Mouse (Mus musculus): ENCODE measurements around the gene Ank.

Gene Ank

DNA sequence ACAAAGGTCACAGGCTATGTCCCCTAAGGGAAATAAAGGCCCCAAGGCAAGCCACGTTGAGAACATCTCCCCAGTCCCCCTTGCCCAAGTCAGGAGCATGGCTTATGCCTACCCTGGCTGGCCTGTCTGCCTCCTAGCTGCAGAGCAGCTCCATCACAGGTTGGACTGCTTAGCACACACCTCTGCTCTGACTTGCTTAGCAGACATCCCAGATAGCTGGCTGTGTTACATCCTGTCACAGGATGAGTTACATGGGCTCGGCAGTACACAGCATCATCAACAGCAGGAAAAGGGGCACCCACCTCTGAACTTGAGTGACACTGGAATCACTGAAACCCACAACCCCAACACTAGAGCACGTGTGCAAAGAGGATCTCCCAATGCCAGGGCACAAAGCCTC, 138.8 kb downstream of the Ank start:
- no peak for DNase-seq

DNA sequence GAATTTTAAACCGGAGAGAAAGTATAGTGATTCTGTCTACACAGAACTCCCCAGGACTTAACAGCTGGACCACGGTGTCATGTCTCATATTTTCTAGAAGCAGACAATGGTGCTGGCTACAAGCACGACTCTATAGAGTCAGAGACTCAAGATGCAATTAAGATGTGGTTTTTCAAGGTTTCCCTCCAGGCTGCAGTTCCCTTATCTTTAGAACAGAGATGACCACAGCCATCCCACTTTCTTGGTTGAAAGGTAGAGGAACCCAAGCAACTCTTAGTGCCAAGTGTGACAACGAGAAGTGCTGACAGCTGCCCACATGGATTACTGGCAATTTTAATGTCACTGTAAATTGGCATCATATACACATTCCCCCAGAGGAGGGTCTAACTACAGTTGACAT, 143.1 kb downstream of the Ank start:
- no peak for DNase-seq

DNA sequence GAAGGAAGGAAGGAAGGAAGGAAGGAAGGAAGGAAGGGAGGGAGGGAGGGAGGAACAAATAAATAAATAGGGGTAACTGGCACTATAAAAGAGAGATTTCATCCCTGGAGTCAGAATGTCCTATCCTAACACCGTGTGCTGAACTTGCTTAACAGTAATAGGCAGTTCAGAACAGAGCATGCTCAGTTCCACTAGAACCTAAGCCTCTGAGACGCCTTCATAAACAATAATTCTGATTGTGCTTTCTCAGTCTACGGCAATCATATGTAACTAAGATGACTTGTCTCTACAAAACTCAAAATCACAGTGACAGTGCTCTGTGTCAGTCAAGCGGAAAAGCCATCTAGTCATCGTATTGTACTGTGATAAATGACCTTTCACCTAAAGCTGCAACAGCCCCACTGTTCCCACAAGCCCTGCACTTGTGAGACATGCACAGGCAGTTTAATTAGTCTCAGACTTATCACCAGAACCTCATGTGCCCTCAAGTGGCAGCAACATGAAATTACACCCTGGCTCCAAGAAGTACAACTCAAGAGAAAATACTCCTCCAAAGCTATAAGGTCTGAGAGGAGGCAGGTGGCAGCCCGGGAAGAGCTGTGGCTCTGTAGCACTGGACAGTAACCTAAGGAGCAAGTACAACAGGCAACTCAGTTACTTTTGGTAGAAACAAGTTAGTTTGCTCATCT, 146.2 kb downstream of the Ank start:
- peak; percentile 56 to 78 for DNase-seq

DNA sequence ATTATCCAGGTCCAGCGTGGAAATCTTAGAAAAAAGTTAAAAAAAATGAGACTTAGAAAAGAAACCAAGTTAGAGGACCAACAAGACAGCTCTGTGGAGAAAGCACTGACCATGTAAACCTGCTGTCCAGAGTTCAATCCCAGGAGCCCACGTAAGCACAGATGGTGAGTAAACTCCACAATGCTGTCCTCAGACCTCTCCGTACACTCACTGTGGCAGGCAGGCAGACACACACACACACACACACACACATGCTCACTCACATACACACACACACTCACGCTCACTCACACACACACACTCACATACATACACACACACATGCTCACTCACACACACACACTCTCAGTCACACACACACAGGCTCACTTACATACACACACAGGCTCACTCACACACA, 146.8 kb downstream of the Ank start:
- no peak for DNase-seq

DNA sequence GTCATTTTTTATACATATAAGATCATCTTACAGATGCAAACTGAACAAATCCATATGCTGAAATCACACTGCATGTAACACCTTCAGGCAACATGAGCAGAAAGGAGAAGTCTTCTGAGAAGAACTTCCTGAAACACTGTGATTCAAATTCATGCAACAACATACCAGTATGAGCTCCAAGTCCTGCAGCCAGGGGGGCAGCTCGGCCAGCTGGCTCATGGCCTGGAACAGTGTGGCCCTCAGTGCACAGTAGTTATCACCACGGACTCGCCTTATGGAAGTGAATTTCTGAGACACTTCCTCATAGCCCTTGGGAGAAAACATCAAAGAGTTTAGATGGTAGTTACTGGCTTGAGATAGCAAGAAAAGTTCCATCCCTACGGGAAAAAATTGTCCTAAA, 149.7 kb downstream of the Ank start:
- DNase-seq = peak; percentile 33 to 35

DNA sequence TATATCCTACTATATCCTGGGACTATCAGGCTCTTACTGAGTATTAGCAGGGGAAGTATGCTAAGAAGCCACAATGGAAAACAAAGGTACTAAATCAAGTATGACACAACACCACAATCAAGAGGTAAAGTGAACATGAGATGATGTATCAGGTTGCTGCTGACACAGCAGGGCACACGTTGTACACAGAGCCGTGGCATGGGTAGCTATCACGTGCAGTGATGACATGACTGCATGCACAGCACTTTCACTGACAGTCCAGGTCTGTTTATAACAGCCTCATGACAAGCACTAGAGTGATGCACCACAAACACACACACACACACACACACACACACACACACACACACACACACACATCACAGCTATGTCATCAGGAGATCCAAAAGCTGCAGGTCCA, 150.8 kb downstream of the Ank start:
- DNase-seq = no peak

DNA sequence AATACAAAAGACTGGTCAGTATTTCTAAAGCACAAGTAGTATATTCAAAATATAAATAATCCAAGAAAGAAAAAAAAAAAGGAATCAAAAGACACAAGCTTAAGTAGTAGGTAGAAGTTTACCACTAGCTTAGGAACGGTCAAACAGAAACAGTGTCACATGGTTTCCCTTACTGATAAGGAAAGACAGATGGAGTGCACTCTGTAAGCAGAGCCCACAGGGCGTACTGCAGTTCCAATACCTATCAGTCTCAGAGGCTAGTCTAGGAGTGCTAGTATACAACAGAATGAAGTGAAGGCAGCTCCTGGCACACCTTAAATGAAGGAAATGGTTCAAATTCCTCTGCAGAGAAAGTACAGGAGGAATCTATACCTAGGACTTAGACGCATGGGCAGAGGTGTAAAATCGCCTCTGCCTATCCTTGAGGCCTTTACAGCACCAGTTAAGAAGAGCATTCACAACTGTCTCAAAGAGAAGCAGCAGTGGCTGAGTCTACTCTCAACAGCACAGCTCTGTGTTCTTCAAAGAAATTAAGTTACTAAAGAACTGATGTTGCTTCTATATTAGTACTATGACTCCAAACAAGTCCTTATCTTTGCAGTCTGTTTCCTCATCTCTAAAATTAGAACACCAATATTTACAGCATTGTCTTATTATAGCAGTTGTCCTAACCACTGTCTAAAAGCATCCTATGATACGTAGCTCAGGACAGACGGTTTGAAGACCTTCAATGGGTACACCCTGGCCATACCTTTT, 152.5 kb downstream of the Ank start:
- no peak for DNase-seq

DNA sequence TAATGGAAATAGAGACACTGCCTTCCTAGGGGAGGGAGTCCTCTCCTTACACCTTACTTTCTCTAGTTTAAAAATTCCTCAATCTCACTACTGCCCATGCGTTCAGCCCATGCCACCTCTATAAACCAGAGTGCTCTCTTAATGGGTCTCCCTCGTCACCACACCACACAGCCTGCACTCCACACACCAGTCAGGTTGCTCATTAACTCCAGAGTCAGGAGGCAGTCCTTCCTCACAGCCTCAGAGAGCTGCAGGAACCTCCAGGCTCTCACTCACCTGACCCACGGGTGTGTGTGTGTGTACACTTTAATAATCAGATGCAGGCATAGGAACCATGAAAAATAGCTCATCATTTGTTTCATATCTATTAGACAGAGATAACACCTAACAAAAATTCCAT, 153.2 kb downstream of the Ank start:
- DNase-seq = peak; percentile 73 to 80

DNA sequence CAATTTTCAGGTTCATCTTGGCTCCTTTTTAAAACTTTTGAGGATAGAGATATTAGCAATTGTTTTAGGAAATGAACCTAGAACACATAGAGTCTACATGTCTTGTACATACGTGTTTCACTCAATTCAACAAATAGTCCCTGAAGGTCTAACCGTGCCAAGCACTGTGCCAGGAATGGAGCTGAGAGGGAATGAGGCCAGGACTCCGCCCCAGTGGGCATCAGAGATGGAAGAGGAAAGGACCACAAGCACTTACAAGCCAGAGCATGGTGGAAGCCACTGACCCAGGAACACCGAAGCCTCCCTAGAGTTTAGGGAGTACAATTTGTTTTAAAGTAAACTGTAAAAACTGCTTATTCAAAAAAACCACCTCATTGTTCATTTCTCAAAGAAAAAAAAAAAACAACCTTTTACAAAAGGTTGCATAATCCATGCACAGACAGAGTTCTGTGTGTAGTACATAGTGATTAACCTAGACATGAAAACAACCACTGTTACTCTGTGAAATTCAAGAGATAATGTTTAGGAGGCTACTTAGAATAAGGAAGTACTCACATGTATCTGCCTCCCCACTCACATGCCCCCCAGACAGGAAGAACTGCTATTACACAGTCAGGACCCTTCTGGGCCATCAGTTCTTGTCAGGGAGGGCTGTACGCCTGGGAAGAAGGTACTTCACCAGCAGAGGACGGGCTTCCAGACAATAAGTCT, 154.2 kb downstream of the Ank start:
- peak; percentile 36 to 58 for DNase-seq

DNA sequence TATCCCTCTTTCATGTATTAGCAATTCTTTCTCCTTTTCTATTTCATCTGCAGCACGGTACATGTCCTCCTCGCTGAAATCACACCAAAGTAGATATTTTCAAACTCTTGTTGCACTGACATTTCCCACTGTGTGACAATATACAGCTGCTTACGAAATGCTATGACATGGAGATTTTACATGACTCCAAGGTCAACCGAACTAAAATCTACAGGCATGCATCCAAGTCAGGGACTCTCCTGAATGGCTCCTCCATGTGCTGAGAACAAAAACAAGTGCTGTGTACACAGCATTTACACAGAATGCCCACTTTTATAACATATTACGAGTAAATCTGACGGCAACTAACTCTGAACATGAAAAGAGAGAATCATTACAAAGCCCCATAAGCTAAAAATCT, 156.8 kb downstream of the Ank start:
- DNase-seq = no peak

DNA sequence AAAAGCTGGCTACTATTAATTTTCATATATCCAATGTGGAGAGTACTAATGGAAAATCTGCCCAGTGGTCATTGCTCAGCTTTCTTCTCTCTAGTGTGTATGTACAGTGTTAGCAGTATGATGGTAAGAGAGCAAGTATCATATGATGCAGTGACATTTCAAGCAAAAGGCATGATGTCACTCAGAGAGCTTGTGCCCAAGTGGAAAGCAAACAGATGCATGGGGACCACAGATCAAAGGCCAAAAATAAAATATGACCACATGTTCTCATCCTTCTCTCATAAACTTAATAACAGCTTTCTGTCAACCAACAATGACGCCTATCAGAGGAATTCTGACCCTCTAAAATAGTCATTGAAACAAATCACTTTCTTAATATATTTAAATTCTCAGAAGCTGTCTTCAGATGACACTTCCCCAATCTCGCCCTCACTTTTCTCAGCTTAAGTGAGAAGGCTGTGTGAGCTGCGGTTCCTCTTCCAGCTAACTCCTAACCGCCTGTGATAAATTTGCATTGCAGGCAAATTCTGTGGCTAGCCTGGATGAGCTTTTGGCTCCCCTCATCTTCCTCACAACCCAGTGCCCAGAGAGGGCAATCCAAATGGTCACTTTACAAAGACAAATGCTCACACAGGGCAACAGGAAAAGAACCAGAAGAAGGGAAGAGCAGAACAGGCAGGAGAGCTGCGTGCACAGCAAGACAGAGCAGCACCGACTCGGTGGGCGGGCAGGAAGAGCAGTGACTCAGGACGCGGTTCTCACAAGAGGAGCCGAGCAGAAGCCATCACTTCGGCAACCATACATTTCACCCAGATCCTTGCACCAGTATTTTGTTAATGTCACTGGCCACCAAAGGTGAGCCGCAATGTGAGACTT, 158.8 kb downstream of the Ank start:
- peak in 1 of 2 experiments; percentile 15 for DNase-seq

DNA sequence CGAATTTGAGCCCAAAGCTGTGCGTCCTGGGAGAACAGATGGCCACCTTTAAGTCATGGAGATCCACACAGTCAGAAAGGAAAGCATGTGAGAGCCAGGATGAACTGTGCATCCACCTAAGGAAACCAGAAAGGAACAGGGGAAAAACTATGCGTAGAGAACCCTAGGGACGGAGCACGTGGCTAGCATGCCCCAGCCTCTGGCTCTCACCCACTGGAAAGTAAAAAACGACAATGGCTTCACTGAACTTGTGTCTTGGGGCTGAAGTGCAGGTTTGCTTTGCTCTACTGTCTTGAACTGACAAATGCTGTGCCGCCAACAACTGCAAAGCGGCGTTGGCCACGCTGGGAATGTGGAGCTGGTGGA, 159.4 kb downstream of the Ank start:
- peak; percentile 14 to 26 for DNase-seq

DNA sequence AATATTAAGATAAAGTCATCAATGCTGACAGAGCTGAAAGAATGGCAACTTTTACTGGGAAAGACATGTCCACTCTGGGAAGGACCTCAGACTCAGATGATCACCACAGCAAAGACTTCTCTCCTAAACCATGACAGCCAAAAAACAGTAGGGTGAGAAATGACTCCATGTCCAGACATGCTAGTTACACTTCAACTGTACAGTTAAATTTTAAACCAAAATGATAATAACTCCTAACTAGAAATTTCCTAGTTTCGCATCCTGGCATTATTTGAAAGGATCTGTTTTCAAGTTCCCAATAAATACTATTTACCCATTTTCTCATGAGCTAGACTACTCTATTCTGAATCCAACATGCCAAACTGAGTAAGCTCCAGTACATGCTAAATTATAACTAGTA, 159.8 kb downstream of the Ank start:
- peak in 1 of 2 experiments; percentile 28 for DNase-seq

DNA sequence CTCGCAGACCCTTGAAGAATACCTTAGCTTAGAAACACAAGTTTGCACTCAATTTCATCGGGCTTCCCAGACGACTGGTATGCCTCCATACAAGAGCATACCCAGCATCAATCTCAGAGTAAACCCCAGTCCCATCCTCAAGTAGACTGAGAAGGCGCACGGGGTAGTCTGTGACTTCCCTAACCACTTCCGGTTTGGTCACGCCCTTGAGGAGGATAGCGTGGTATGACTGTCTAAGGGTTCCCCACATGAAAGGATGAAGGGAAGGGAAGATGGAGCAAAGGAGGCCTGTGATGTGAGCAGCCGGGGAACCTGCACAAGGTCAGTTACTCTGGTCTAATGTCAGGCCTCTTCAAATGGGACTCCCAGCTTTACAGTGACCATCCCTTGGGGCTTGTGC, 161.3 kb downstream of the Ank start:
- DNase-seq = no peak

DNA sequence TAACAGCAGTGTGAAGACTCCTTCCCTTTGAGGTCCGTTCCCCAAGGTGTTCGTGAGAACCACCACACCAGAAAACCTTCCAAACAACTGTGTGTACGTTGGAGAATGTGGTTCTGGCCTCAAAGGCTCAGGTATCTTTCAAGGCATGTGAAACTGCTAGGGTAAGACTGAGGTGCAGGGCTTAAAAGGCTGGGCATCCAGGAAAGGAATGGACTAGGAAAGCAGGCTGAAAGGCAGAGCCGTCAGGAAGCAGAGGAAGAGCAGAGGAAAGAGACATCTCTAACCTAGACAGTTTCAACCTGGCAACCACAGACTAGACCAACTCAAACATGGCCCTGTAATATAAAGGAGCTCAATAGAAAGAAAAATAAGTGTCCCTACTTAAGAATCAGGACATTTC, 162.6 kb downstream of the Ank start:
- no peak for DNase-seq

DNA sequence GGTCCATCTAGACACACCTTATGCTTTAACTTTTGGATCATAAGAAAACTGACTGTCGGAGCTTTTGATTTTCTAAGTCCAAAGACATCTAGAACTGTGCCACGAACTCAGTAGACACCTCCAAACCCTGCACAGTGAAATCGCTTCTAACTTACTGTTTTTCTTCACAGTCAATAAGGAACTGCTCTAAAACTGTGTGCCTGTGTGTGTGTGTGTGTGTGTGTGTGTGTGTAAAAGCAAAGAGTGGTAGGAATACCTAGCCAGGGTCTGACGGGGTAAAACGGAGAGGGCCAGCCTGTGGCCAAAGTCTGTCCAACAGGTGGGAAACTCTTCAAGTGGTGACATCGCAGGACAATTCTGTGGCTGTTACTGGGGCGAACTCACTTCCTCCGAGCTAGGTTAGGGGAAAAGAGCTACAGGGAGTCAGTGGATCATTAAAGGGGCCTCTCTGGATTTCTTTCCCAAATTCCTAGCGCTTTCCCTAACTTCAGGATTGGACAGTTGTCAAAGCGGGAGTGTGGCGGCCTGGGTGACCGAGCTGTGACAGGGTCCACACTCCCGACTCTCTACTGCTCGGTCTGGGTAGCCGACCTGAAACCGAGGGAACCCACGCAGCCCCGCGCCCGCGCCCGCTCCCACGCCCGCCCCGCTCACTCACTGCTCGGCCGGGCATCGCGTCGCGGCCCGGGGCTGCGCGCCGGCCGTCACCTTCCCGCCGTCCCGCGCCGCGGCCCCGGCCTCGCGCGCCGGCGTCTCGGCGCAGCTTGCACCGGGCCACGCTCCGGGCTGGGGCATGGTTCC, 163.5 kb downstream of the Ank start:
- DNase-seq = peak; percentile 17 to 48

DNA sequence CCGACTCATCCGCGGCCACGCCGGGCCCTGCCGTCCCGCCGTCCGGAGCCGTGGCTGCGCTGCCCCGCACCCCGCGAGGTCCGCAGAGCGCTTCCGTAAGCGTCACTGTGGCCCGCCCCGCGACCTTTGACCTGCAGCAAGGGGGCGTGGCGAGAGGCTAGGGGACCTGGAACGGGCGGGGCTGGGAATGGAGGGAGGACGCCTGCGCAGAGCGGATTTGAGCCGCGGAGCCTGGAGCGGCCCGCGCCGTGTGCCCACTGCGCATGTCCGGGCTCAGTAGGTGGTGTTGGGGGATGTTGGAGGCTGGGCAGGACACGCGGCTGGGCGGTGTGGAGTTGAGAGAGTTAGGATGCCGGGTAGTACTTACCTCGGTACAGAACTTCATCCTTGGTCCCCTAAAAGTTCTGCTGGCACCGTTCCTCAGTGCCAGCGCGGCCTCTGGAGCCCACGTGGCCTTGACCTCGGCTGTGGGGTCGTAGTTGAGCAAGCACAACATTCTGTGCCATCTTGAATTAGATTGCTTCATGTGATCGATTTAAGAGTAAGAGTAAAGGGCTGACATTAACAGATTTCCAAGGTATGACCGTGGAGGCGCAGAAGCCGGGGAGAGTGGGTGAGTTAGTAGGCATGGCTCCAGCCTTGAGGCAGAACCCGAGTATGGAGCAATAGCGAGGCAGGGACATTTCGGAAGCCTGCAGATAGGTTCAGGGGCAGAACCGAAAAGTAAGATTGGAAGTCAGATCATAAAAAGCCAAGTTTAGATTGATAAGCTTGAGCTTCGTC, 164.3 kb downstream of the Ank start, which contains the start of gene Otulin:
TSS of gene Otulin (minus strand) at position 93 of the 783 bp plus-strand sequence.
- DNase-seq = peak; percentile 98 to 100

DNA sequence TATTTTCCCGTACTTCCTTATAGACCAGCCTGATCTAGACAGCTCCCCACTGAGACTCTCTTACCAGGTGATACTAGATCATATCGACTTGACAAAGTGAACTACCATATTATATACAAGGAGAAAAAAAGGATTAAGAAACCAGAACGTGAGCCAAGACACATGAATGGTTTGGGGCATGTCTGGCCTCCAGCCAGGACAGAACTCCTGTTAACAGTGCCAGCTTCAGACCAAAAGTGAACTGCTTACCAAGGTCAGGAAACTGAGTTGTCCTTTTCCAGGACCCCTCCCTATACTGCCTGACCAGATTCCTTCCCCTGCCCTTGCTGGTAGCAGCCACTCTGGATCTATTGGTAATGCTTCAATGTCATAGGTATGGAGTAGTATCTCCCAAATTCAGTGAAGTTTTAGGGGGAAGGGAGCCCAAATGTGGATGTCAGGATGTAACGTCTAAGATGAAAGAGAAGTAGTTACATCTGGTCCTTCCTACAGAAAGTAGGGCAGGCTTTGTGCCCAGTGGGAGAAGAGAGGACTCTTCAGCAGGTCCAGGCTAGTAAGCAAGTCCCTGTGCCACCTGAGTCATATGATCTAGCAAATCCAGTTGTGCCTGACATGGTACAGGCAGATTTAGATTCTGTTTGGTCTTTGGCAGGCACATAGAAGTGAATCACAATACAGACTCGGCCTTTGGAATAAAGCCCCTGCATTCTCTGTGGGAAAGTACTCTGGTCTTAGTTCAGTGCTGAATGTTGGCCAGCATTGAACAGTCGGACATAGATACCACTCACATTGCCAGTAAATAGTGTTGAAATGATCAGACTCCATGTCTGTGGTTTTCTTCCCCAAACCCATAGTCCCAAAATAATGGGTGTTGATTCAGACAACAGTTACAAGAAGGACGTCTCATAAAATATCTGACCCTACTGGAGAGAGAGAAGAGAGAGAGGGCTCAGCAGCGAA, 167.7 kb downstream of the Ank start:
- DNase-seq = peak; percentile 46 to 50

DNA sequence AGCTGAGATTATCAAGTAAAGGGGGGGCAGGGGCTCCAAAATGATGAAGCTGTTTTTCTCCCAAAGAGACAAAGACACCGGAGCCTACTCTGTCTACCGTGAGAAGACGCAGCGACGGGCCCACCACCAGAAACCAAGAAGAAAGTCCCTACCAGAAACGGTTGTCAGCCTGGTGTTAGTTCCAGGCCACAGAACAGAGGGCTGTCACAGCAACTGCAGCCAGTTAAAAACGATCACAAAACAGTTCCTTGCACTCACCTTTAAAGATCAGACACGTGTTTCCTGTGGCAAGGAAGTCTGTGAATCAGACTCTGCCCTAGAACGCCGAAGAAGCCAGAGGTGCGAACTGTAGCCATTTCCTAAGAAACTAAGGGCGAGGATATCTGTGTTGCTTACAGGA, 174.7 kb downstream of the Ank start:
- no peak for DNase-seq

DNA sequence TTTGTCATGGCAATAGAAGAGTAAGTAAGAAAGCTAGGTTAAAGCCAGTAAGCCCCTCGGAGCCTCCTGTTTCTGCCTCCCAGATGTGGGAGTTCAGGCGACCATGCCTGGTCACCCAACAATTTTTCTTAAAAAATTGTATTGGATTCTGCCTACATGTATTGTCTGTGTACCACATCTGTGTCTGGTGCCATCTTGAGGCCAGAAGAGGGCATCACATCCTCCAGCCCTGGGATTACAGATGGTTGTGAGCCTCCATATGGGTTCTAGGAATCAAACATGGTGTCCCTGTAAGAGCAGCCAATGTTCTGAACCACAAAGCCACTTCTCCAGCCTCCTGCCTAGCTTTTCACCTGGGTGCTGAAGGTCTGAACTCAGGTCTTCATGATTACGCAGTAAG, 176.4 kb downstream of the Ank start:
- peak; percentile 53 to 75 for DNase-seq

Measured in kidney, postnatal 36 days (tissue).